Mouse (Mus musculus): Measurements from ENCODE around the gene Dnaic2. TPM values are rescaled to one million over a fixed set of nuclear protein-coding genes. Genes with fewer than 3 reads are reported as not detected.

Dnaic2 gene
- total RNA-seq, 2 experiments from 2014 or later: 0.46 TPM; not detected in 1

GRCm38 (mm10) chr11:114798624-114799023 is 71.4 kb downstream of the Dnaic2 start, which contains the start of gene Gpr142:
TSS of gene Gpr142 (plus strand) at chr11:114798924.
- no peak for DNase-seq

- DNase-seq: no peak
These were observed 74.7 kb downstream of the Dnaic2 start for GRCm38 (mm10) chr11:114801906-114802305.

GRCm38 (mm10) chr11:114802540-114803267 is 75.5 kb downstream of the Dnaic2 start:
- DNase-seq: no peak

- DNase-seq: no peak
These were observed 76.8 kb downstream of the Dnaic2 start for GRCm38 (mm10) chr11:114803990-114804389.

DNA sequence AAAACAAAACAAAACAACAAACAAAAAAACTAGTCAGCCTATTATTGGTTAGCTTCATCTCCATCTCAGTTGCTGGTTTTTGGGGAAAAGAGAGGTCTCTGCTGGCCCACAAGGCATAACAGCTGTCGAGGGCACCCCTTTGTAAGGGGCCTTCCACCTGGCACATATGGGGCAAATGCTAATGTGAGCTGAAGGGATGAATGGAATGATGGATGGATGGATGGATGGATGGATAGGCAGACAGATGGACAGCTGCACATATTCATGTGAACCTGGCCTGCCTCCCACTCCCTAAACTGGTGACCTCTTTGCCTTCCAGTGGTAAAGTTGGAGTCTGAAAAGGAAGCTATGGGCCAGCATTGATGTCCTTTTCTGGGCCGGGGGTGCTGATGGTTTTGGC is 79.8 kb downstream of the Dnaic2 start:
- DNase-seq: no peak

Other genes with a start within 250 kb of the Dnaic2 start
- gene Rpl38, start 58.9 kb upstream of the Dnaic2 start, total RNA-seq (2021): 100 to 1,000 TPM; 681 to 698 TPM
- gene Ttyh2, start 52.0 kb upstream of the Dnaic2 start, total RNA-seq (2021): 1 to 10 TPM; 3.5 to 4.1 TPM
- 1 to 10 TPM in 1 of 2 experiments, under 1 TPM in 1; 0.42 to 1.3 TPM for gene Kif19a, start 38.0 kb downstream of the Dnaic2 start, total RNA-seq (2021)
- gene Btbd17, start 68.5 kb downstream of the Dnaic2 start, total RNA-seq (2021): not detected
- gene Gpr142, start 71.5 kb downstream of the Dnaic2 start, total RNA-seq (2021): not detected
- 1 to 10 TPM; 5.1 to 7.5 TPM for gene Gprc5c, start 123.7 kb downstream of the Dnaic2 start, total RNA-seq (2021)
- gene Cd300a, start 162.6 kb downstream of the Dnaic2 start, total RNA-seq (2021): under 1 TPM; 0.62 to 0.98 TPM
- gene Cd300lb, start 207.0 kb downstream of the Dnaic2 start, total RNA-seq (2021): under 1 TPM; 0.23 to 0.40 TPM
- not detected for gene Cd300c, start 241.7 kb downstream of the Dnaic2 start, total RNA-seq (2021)